Mouse (Mus musculus) ZHBTc4 (cell line): ENCODE measurements at regions not wholly inside any gene's neighbourhood (a gene's known extent, or its start where the extent isn't known, plus 50 kb on each side); places are given as distances from the start of the nearest gene placed in this dataset.

Experiments used
- DNase-seq: peaks from one replicate; pipeline ENCODE4 v3.0.0-alpha.2; 2011; ENCODE audit warnings: low read depth, low spot score

DNA sequence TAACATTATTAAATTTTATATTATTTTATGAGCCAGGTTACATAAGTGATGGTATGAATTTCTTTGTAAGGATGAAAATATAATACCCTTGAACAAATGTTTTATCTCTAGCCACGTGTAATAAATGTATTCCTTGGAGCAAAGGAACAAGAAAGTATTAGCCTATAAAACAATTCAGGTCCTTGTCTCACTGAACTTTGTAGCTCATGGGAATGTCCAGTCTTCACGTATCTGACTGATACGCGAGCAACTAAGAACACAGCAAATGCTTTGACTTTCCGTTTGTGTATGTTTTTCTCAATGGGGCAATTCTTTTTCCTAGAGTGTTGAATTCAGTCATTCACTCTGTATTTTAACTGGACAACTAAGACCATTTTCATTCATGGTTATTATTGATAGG is 216.9 kb upstream of the Mettl25 start:
- DNase-seq: no peak

DNA sequence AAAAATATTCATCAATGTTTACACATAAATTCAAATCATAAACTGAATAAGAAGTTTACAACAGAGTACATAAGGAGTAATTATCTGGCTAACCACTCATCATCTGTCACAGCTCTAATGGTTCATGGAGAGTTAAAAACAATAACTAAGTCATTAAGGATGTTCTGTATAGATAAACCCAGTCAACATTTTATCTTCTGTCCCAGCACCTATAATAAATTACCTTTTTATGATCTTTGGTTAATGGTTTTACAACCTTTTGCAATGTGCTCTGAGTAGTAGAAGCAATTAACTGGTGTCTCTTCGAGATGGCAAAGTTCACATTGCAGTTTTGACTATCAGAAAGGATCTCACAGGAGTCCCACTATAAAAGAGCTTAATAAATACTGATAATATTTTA is 197.3 kb upstream of the Mettl25 start:
- DNase-seq: no peak

DNA sequence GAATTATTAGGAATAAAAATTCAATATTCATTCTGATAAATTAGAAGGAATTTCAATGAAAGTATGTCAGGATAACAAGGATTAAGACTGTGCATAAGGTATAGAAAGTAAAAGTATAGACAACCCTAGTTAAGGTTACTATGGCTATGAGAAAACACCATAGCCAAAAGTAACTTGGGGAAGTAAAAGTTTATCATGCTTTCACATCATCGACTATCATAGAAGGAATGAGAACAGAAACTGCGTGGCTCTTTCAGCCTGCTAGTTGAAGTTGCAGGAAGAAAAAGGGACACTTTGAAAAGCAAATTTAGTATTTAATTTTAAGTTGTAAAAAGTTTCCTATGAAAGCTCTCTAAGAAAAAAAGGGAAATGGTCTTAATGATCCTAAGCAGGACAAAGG is 196.9 kb upstream of the Mettl25 start:
- no peak for DNase-seq

DNA sequence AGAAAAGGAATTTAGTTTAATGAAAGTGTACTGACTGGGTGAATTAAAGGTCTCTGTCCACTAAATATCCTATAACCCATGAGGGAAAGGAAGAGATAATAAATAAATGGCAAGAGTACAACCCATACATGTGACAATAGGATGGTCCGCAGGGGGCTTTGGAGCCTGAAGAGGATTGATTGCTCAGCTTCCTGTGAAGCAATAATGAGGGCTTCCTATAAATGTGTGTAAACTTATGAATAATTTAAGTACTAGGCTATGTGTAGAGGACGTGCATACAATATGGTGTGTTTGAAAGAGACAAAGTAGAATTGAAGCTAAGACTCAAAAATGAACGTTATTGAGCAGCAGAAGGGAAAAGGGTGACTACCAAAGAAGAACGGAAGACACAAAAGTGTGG is 192.2 kb upstream of the Mettl25 start:
- DNase-seq: no peak

DNA sequence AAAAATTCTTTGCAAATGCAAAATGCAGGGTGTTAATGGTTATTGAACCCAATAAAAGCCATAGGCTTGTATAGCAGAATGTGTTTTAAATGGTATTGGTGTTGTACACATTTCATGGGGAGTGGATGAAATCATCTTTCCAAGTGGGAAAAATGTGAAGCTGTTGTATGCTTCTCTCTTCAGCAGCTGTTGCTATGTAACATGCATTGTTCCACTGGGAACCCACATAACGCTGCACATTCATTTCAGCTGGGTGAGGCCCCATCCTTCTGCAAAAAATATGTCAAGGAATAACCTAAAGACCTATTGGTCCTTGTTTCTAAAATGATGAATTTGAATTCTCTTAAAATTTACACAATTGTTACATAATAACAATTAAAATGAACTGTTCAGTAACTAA is 183.5 kb upstream of the Mettl25 start:
- no peak for DNase-seq

DNA sequence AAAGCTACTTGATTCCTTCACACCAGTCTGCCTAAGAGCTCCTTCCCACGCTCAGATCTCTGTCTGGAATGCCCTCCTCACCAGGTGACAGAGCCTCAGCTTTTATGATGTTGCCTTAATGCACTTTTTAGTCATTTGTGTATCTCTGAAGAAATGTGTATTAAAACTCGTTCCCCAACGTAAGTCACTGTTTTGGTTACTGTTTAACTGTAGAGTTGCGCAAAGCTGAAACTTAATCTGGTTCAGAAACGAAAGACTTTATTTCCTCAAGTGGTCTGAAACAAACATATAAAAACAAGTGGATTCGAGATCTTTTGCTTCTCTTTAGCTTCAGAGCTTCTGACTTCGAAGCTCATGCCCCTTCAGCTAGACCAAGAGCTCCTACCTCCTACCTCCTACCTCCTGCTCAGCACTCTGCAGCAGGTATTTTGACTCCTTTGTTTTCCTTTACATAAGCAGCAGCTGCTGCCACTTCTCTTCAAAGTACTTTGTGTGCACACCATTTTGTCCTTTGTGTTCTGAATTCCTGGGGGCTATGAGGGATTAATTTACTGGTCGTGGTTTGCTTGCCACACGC is 182.5 kb upstream of the Mettl25 start:
- no peak for DNase-seq

DNA sequence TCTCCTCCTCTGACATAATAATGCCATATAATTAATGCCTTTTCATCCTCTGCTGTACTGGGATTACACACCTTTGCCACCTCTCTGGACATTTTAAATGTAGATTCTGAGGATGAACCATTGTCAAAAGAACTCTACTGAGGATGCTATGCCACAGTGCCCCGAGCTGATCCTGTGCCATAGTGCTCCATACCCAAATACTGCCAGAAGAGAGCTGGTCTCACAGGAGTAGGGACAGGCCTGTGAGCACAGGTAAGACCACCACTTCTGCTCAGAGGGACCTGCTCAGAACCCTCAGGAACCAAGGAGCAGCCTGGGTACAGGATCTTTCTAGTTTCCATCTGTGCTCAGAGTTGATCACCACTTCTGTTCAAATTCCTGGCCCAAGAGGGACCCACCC is 174.8 kb upstream of the Mettl25 start:
- DNase-seq: peak; percentile 25

DNA sequence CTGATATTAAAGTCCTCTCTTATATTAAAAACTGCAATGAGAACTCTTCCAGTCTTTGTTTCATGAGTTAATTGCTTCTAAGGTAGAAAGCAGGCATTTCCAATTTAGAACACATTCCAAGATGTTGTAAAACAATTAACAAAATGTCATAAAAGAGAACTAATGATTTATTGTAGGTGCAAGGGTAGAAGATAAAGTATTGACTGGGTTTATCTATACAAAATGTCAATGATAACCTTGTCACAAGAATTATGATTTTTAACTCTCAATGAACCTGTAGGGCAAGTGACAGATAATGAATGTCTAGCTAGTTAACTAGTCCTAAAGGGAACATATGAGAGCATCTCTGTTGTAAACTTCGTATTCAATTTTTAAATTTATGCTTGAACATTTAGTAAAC is 174.3 kb upstream of the Mettl25 start:
- DNase-seq: no peak

DNA sequence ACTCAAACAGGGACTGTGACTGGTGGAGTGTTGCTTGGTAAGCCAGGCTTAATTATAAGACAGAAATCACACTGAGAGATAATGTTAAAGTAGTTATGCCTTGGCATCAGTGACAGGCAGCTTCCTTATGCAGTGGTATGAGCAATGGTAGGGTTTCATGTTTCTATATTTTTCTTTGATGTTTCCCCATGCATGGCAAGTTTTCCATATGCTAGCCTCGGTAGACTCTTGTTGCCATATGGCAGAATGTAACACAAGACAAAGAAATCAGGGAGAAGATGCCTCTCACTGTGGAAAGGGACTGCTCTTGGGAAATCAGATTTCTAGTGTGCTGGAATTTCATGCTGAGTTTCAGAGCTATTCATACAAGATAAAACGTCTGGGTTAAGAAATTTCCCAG is 169.0 kb upstream of the Mettl25 start:
- DNase-seq: no peak

DNA sequence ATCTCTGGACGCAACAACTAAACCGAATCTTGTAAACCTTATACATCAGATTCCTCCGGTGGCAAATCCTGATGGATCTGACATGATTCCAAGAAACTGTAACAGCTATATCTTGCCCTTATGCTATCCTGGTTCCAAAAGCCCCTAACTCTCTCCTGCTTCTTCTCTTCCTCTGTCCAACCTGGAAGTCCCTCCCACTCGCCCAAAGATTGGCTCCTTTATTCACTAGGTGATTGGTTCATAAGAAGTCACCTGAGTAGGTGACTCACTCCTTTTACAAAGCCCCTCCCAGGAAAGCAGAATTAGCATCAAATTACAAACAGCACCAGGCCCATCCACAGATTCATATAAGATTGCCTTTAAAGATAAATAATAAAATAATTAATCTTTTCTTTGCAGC is 166.2 kb upstream of the Mettl25 start:
- DNase-seq: peak; percentile 60

DNA sequence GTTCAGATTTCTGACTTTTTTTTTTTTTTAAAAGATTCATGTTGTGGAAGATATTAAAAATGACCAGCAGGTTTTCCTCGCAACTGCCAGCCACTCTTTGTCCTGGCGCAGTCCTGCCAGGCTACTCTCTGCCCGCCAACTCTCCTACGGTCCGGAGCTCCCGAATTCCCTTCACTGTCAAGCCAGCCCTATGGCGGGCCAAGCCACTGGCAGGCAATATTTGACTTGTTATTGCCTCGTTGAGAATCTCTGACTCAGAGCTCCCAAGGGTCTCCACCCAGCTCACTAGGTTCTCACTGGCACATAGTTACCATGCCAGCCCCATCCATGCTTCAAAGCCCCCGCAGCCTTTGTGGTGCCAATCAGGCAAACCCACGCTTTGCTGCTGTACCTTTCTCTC is 165.7 kb upstream of the Mettl25 start:
- DNase-seq: peak; percentile 9

DNA sequence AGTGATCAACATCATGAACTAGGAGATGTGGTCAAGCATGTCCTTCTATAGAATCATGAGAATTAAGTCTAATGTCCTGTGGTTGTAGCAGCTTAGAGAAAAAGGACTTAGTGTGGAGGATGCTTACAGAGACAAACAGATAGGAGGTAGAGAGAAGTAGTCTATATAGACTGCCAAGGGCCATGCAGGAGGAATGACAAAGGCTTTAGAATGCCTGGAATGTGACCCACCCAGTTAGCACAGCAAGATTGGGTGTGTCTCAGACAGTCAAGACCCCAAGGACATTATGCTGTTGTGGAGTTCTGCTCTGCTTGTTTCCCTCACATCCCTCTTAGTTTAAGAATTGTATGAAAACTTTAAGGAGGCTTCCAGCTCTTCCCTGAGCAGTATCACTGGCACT is 164.9 kb upstream of the Mettl25 start:
- DNase-seq: peak; percentile 95

DNA sequence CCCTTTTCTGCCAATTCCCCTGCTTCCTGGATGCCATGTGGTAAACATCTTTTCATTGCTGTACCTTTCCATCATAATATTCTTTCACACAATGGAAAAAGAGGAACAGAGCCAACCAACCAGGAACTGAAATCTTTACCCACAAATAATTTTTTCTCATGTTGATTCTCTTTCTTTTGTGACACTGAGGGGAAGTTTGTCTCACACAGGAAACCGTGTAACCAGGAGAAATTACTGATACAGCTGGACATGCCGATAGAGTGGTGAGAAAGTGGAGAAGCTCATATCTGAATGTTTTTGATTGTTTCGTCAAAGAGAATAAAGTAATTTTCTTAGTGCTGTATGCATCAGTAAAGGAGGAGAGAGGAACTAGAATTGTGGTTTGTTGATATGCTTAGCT is 116.3 kb upstream of the Mettl25 start:
- no peak for DNase-seq

DNA sequence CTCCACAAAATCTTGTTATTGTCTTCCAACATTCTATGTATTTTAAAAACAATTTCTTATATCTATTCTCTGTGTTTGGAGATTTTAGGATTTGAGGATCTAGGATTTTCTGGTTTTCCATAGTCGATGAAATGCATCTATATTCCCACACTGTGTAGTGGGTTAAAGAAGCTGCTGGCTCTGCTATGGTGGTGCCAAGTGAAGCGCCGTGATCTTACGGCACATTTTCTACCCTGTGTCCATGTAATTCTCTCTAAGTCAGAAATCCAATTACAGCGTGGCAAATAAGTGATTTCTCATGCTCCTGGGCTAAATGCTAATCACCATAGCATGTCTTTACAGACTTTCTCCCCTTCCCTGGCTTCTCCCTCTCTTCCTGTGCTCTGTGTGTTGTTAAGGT is 92.1 kb upstream of the Mettl25 start:
- DNase-seq: no peak

DNA sequence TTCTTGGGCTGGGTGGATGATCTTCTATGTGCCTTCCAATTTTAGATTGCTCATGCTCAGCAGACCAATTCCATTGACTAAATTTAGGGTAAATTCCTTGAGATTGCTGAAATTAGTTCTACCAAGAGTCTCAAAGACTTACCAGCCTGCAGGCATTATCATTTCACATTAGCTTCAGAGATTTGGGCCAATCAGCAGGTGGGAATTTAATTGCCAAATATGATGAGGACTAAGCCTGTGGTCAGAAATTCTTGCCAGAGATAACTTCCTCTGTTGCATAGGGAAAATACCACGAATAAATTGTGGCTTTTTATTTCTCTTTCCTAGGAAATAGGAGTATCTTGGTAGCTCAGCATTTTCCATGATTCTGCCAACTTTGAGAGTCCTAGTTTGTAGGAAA is 91.6 kb upstream of the Mettl25 start:
- DNase-seq: no peak

DNA sequence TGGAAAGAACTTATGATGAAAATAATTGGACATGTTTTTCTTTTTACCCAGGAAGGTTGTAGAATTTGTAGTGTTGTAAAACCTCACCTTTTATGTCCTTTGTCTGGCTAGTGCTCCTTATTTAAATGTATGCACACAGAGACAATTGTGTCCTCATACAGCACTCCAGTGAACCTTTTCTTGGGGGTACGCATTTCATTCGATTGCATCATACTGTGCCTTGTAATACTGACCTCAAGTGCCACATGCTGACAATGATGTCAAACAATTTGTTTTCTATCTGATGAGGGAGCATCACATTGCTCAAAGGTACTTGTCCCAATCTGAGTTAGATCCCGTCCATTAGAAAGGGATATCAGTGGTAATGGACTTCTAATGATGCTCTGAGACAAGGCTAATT is 86.4 kb upstream of the Mettl25 start:
- DNase-seq: no peak

DNA sequence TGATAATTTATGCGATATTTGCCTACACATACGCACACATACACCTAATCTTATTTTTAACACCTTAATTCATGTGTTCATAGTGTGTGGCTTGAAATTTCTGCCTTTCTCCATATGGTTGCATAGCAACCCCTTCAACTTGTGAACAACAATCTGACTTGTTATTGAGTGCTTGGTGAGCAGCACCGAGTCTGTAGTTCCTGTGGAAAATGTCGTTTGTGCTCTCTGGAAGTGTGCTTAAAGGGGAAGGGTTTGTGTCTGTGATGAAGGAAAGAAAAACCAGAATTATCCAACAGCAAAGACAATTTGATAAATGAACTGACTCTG is 85.7 kb upstream of the Mettl25 start:
- no peak for DNase-seq

DNA sequence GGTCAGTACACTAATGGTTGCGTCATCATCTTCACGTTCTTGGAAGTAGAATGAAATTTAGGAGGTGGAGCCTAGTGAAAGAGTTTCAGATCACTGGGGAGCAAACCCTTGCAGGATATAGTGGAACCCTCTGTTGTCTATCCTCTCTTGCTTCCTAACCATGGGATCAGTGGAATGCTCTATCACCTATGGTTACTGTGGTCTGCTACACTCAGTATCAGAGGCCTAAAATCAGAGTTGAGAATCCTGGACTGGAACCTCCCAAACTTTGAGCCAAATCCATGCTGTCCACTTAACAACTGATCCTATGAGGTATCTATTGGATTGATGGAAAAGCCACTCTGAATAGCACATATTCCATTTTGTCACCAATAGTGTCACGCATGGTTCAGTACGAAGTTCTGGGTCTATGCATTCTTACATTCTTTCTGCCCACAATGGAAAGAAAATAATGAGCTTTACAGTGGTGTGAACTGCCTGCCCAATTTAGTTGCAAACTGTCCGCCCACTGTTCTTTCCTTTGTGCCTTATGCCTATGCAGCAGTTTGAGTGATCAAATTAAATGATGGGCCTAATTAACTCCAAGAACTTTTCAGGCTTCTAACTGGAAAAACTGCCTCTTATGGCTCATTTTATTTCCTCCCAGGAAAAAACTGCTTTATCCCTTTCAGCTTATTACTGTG is 85.2 kb upstream of the Mettl25 start:
- no peak for DNase-seq

DNA sequence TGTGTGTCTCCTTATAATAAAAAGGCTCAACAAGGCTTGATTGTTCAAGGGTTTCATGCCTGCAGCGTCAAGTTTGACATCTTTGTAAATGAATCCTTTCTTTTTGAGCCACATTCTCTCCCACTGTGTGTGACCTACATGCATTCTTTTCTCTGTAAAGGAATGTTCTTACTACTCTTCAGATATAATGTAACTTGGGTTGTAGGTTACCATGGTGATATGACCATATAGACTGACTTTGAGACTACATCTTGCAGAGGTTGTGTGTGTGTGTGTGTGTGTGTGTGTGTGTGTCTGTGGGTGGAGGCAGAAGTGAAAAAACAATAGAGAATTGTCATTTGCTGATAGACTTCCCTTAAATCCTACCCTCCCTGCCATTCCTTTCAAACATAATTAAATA is 58.5 kb upstream of the Mettl25 start:
- no peak for DNase-seq

DNA sequence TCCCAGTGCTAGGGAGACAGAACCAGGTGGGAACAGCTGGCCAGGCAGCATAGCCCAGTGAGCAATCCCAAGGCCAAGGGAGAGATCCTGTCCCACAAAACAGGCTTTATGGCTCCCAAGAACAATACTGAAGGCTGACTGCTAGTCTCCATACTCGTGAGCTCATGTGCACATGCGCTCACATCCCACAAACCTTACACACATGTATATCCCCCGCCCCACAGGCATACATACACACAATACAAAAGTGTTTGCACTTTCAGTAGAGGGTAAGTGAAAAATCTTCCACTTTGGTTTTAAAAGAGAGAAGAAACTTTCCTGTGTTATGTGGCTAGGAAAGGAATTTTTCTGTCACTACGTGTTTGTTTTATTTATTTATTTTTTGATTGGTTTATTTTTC is 58.0 kb upstream of the Mettl25 start:
- DNase-seq: no peak
